Mouse (Mus musculus): ENCODE data around the gene Ankra2. TPM values are rescaled to one million over a fixed set of nuclear protein-coding genes. Genes with fewer than 3 reads are reported as not detected.

The Ankra2 gene
- polyA plus RNA-seq, 1 experiment from 2014 or later: 21.2 TPM

GRCm38 (mm10) chr13:98274023-98274422, 11.1 kb downstream of the Ankra2 start:
- Histone ChIP-seq H3K9ac (no peak overlapping the region), H3K4me2 (no peak overlapping the region), H3K9me3 (ENCODE audit: low read depth, low read length) (no peaks in the 10 kb centered on the region), H3K27ac (ENCODE audit: low read depth) (no peak overlapping the region), H3K4me1 (ENCODE audit: insufficient read depth) (no peaks in the 10 kb centered on the region), H3K27me3 (ENCODE audit: insufficient read depth, low read length) (no peaks in the 10 kb centered on the region), H3K36me3 (ENCODE audit: insufficient read depth) (peaks cover 45% of the 10 kb centered on the region), H3K4me3 (ENCODE audit: low read depth, low read length) (no peak overlapping the region)
- 85% methylated on average over 9 of the region's 9 CpGs for WGBS
- DNase-seq (no peak), ATAC-seq (ENCODE audit: insufficient read depth) (no peak)
- no peak for TF ChIP-seq CTCF (IDR thresholded peaks at IDR 0.05; ENCODE audit: low read depth)

- Histone ChIP-seq H3K36me3 (ENCODE audit: insufficient read depth) (peaks cover 39% of the 10 kb centered on the region), H3K4me1 (ENCODE audit: insufficient read depth) (no peaks in the 10 kb centered on the region), H3K27ac (ENCODE audit: low read depth) (no peak overlapping the region), H3K4me3 (ENCODE audit: low read depth, low read length) (no peak overlapping the region), H3K27me3 (ENCODE audit: insufficient read depth, low read length) (no peaks in the 10 kb centered on the region), H3K4me2 (no peak overlapping the region), H3K9ac (no peak overlapping the region), H3K9me3 (ENCODE audit: low read depth, low read length) (no peaks in the 10 kb centered on the region)
- DNase-seq: no peak
- WGBS: 75% methylated on average over 4 of the region's 4 CpGs
- no peak for ATAC-seq (ENCODE audit: insufficient read depth)
- TF ChIP-seq CTCF (IDR thresholded peaks at IDR 0.05; ENCODE audit: low read depth): no peak
Measured at GRCm38 (mm10) chr13:98275646-98276045, 12.8 kb downstream of the Ankra2 start.

GRCm38 (mm10) chr13:98276253-98276652, 13.4 kb downstream of the Ankra2 start:
- H3K27ac ChIP-seq (ENCODE audit: low read depth): no peak overlapping the region
- H3K9ac ChIP-seq: no peak overlapping the region
- H3K27me3 ChIP-seq (ENCODE audit: insufficient read depth, low read length): no peaks in the 10 kb centered on the region
- H3K9me3 ChIP-seq (ENCODE audit: low read depth, low read length): no peaks in the 10 kb centered on the region
- no peak for DNase-seq
- peaks cover 33% of the 10 kb centered on the region for H3K36me3 ChIP-seq (ENCODE audit: insufficient read depth)
- no peak overlapping the region for H3K4me2 ChIP-seq
- H3K4me3 ChIP-seq (ENCODE audit: low read depth, low read length): no peak overlapping the region
- H3K4me1 ChIP-seq (ENCODE audit: insufficient read depth): no peaks in the 10 kb centered on the region
- WGBS: 84% methylated on average over 7 of the region's 7 CpGs
- TF ChIP-seq CTCF (IDR thresholded peaks at IDR 0.05; ENCODE audit: low read depth): no peak
- ATAC-seq (ENCODE audit: insufficient read depth): no peak

GRCm38 (mm10) chr13:98277501-98277900, 14.6 kb downstream of the Ankra2 start:
- Histone ChIP-seq H3K9ac (no peak overlapping the region), H3K9me3 (ENCODE audit: low read depth, low read length) (no peaks in the 10 kb centered on the region), H3K27me3 (ENCODE audit: insufficient read depth, low read length) (no peaks in the 10 kb centered on the region), H3K4me2 (no peak overlapping the region), H3K36me3 (ENCODE audit: insufficient read depth) (peaks cover 22% of the 10 kb centered on the region), H3K4me1 (ENCODE audit: insufficient read depth) (no peaks in the 10 kb centered on the region), H3K4me3 (ENCODE audit: low read depth, low read length) (no peak overlapping the region), H3K27ac (ENCODE audit: low read depth) (no peak overlapping the region)
- ATAC-seq (ENCODE audit: insufficient read depth) (no peak), DNase-seq (peak; percentile 16)
- WGBS: 81% methylated on average over 2 of the region's 2 CpGs
- no peak for TF ChIP-seq CTCF (IDR thresholded peaks at IDR 0.05; ENCODE audit: low read depth)

- Histone ChIP-seq H3K4me2 (no peak within 1 kb of the TSS), H3K27ac (ENCODE audit: low read depth) (no peak within 1 kb of the TSS), H3K27me3 (ENCODE audit: insufficient read depth, low read length) (no peaks in the 10 kb centered on the region), H3K4me3 (ENCODE audit: low read depth, low read length) (no peak within 1 kb of the TSS), H3K4me1 (ENCODE audit: insufficient read depth) (no peaks in the 10 kb centered on the region), H3K9ac (no peak within 1 kb of the TSS), H3K36me3 (ENCODE audit: insufficient read depth) (peaks cover 4% of the 10 kb centered on the region), H3K9me3 (ENCODE audit: low read depth, low read length) (no peaks in the 10 kb centered on the region)
- WGBS: 69% methylated on average over 5 of the region's 5 CpGs
- no peak for TF ChIP-seq CTCF (IDR thresholded peaks at IDR 0.05; ENCODE audit: low read depth)
- DNase-seq (no peak), ATAC-seq (ENCODE audit: insufficient read depth) (no peak)
Measured at GRCm38 (mm10) chr13:98279686-98280085, 16.8 kb downstream of the Ankra2 start, which contains the start of gene Gm21976. TSS of gene Gm21976 (plus strand) at chr13:98279887.

- Histone ChIP-seq H3K4me2 (no peak overlapping the region), H3K4me1 (ENCODE audit: insufficient read depth) (no peaks in the 10 kb centered on the region), H3K27ac (ENCODE audit: low read depth) (no peak overlapping the region), H3K9me3 (ENCODE audit: low read depth, low read length) (no peaks in the 10 kb centered on the region), H3K36me3 (ENCODE audit: insufficient read depth) (no peaks in the 10 kb centered on the region), H3K4me3 (ENCODE audit: low read depth, low read length) (no peak overlapping the region), H3K9ac (no peak overlapping the region), H3K27me3 (ENCODE audit: insufficient read depth, low read length) (no peaks in the 10 kb centered on the region)
- DNase-seq: no peak
- no peak for TF ChIP-seq CTCF (IDR thresholded peaks at IDR 0.05; ENCODE audit: low read depth)
- no peak for ATAC-seq (ENCODE audit: insufficient read depth)
- 74% methylated on average over 12 of the region's 12 CpGs for WGBS
Measured at GRCm38 (mm10) chr13:98280990-98281650, 18.2 kb downstream of the Ankra2 start.

GRCm38 (mm10) chr13:98290719-98291118, 27.8 kb downstream of the Ankra2 start:
- Histone ChIP-seq H3K9me3 (ENCODE audit: low read depth, low read length) (no peaks in the 10 kb centered on the region), H3K4me2 (no peak overlapping the region), H3K27me3 (ENCODE audit: insufficient read depth, low read length) (no peaks in the 10 kb centered on the region), H3K4me1 (ENCODE audit: insufficient read depth) (no peaks in the 10 kb centered on the region), H3K9ac (no peak overlapping the region), H3K27ac (ENCODE audit: low read depth) (no peak overlapping the region), H3K36me3 (ENCODE audit: insufficient read depth) (no peaks in the 10 kb centered on the region), H3K4me3 (ENCODE audit: low read depth, low read length) (no peak overlapping the region)
- 22% methylated on average over 2 of the region's 2 CpGs for WGBS
- ATAC-seq (ENCODE audit: insufficient read depth) (no peak), DNase-seq (no peak)
- TF ChIP-seq CTCF (IDR thresholded peaks at IDR 0.05; ENCODE audit: low read depth): peak; percentile 15; the same call in 1 of the 2 replicates
